Mouse (Mus musculus): ENCODE results near the gene Itih4. TPM values are rescaled to one million over a fixed set of nuclear protein-coding genes. Genes with fewer than 3 reads are reported as not detected.

Gene Itih4
- total RNA-seq, 2 experiments from 2014 or later = 2.7 to 6.5 TPM

- intact Hi-C loops (cut with DNase I) = no loop called here
- no peak for DNase-seq
Measured at GRCm38 (mm10) chr14:30925492-30925891, 39.2 kb downstream of the Itih4 start.

- DNase-seq = no peak
- intact Hi-C loops (cut with DNase I) = no loop called here
Measured at GRCm38 (mm10) chr14:30930386-30930785, 44.1 kb downstream of the Itih4 start.

- DNase-seq = no peak
- intact Hi-C loops (cut with DNase I) = no loop called here
Measured at GRCm38 (mm10) chr14:30933351-30933750, 47.1 kb downstream of the Itih4 start.

- intact Hi-C loops (cut with DNase I) = loop anchor here (5.0 kb wide), 1 partner anchor 55 kb away; the partner anchor contains the start of gene Itih4
- DNase-seq = no peak
Measured at GRCm38 (mm10) chr14:30942254-30942653, 56.0 kb downstream of the Itih4 start.

- intact Hi-C loops (cut with DNase I) = loop anchor here (5.0 kb wide), 1 partner anchor 56 kb away; the partner anchor contains the start of gene Itih4
Measured at GRCm38 (mm10) chr14:30943038-30943437, 56.8 kb downstream of the Itih4 start, which contains the start of gene Itih1. Gene Itih1 (minus strand): TSS chr14:30943289.

GRCm38 (mm10) chr14:30943860-30944674 is 57.8 kb downstream of the Itih4 start:
- peak; percentile 61 to 80 for DNase-seq
- intact Hi-C loops (cut with DNase I) = loop anchor here (2.0 to 5.0 kb wide), 2 partner anchors 57 to 77 kb away; partner anchors contain the start of gene Itih4

More at GRCm38 (mm10) chr14:30943038-30943437, 56.8 kb downstream of the Itih4 start, which contains the start of gene Itih1:
- no peak for DNase-seq

- intact Hi-C loops (cut with DNase I) = loop anchor here (2.0 to 5.0 kb wide), 2 partner anchors 57 to 78 kb away; partner anchors contain the start of gene Itih4
- DNase-seq = no peak
Measured at GRCm38 (mm10) chr14:30944745-30945144, 58.5 kb downstream of the Itih4 start.

- no peak for DNase-seq
- intact Hi-C loops (cut with DNase I) = loop anchor here (2.0 kb wide), 1 partner anchor 51 kb away; the partner anchor contains the start of genes Glt8d1 and Spcs1
Measured at GRCm38 (mm10) chr14:30949986-30950385, 63.7 kb downstream of the Itih4 start.

GRCm38 (mm10) chr14:30951154-30951825 is 65.0 kb downstream of the Itih4 start, which contains the start of gene Nek4:
Gene Nek4 (plus strand): TSS chr14:30951377.
- intact Hi-C loops (cut with DNase I) = loop anchor here (2.0 kb wide), 1 partner anchor 50 kb away; the partner anchor contains the start of genes Glt8d1 and Spcs1
- peak; percentile 96 to 97 for DNase-seq

Other genes with a start within 250 kb of the Itih4 start
- 1 to 10 TPM; 9.2 to 9.5 TPM for gene Rft1, start 232.1 kb upstream of the Itih4 start, total RNA-seq (2021)
- gene Sfmbt1, start 171.6 kb upstream of the Itih4 start, total RNA-seq (2021) = 10 to 100 TPM; 11.6 to 12.9 TPM
- gene Tmem110, start 60.9 kb upstream of the Itih4 start, total RNA-seq (2021) = 1 to 10 TPM; 7.6 to 7.7 TPM
- gene Mustn1, start 7.3 kb upstream of the Itih4 start, total RNA-seq (2021) = 10 to 100 TPM; 10.7 to 13.5 TPM
- gene Itih3, start 37.3 kb downstream of the Itih4 start, total RNA-seq (2021) = under 1 TPM; 0.39 to 0.81 TPM
- gene Itih1, start 56.8 kb downstream of the Itih4 start, total RNA-seq (2021) = not detected
- 1 to 10 TPM; 5.0 to 5.3 TPM for gene Nek4, start 64.9 kb downstream of the Itih4 start, total RNA-seq (2021)
- 10 to 100 TPM; 23.6 to 25.7 TPM for gene Glt8d1, start 114.9 kb downstream of the Itih4 start, total RNA-seq (2021)
- gene Spcs1, start 115.2 kb downstream of the Itih4 start, total RNA-seq (2021) = 100 to 1,000 TPM; 146 to 149 TPM
- 10 to 100 TPM; 58.7 to 67.3 TPM for gene Pbrm1, start 132.7 kb downstream of the Itih4 start, total RNA-seq (2021)
- 10 to 100 TPM; 25.1 to 25.4 TPM for gene Gnl3, start 132.7 kb downstream of the Itih4 start, total RNA-seq (2021)
- gene Smim4, start 242.5 kb downstream of the Itih4 start, total RNA-seq (2021) = 10 to 100 TPM; 74.1 to 83.9 TPM
- gene Nt5dc2, start 244.6 kb downstream of the Itih4 start, total RNA-seq (2021) = 10 to 100 TPM; 23.5 to 28.2 TPM